Mouse (Mus musculus): Measurements from ENCODE around the gene Tnfrsf25. TPM values are rescaled to one million over a fixed set of nuclear protein-coding genes. Genes with fewer than 3 reads are reported as not detected.

Tnfrsf25 gene
- polyA plus RNA-seq, 1 experiment from 2014 or later = 0.83 TPM

GRCm38 (mm10) chr4:152097911-152098799 is 17.6 kb upstream of the Tnfrsf25 start:
- H3K9me3 ChIP-seq (replicated peaks; ENCODE audit: low read length) = no peaks in the 10 kb centered on the region
- peak overlapping the region; percentile 40; the same call in 1 of the 2 replicates for H3K27ac ChIP-seq
- TF ChIP-seq CTCF (IDR thresholded peaks at IDR 0.05; ENCODE audit: low read depth) = peak; percentile 6; the same call in 1 of the 2 replicates
- DNase-seq (ENCODE audit: low spot score) (no peak), ATAC-seq (replicated peaks; ENCODE audit: low FRiP score, low read depth) (no peak)
- 0 out of 2 replicates have a peak overlapping the region, but pooled peaks have one; percentile 9 for H3K4me3 ChIP-seq (replicated peaks; ENCODE audit: low read depth, low read length)
- peaks cover 15% of the 10 kb centered on the region; the same call in 1 of the 2 replicates for H3K4me1 ChIP-seq (replicated peaks; ENCODE audit: insufficient read depth, low read length)
- no peak overlapping the region for H3K9ac ChIP-seq (ENCODE audit: low read depth, low read length)
- H3K4me2 ChIP-seq (ENCODE audit: low read length) = peak overlapping the region; percentile 30; the same call in 1 of the 2 replicates
- 45% methylated on average over 11 of the region's 11 CpGs for WGBS
- 0 out of 2 replicates have a peak, but pooled peaks cover 7% of the 10 kb centered on the region for H3K36me3 ChIP-seq (ENCODE audit: insufficient read depth, low read length)
- no peaks in the 10 kb centered on the region for H3K27me3 ChIP-seq (ENCODE audit: insufficient read depth, low read length)

- no peaks in the 10 kb centered on the region for H3K27me3 ChIP-seq (ENCODE audit: insufficient read depth, low read length)
- ATAC-seq (replicated peaks; ENCODE audit: low FRiP score, low read depth) (no peak), DNase-seq (ENCODE audit: low spot score) (no peak)
- TF ChIP-seq CTCF (IDR thresholded peaks at IDR 0.05; ENCODE audit: low read depth) = no peak
- H3K4me2 ChIP-seq (ENCODE audit: low read length) = no peak overlapping the region
- H3K9me3 ChIP-seq (replicated peaks; ENCODE audit: low read length) = no peaks in the 10 kb centered on the region
- H3K4me1 ChIP-seq (replicated peaks; ENCODE audit: insufficient read depth, low read length) = peaks cover 15% of the 10 kb centered on the region; the same call in 1 of the 2 replicates
- WGBS = 45% methylated on average over 11 of the region's 11 CpGs
- H3K4me3 ChIP-seq (replicated peaks; ENCODE audit: low read depth, low read length) = no peak overlapping the region
- peaks cover 23% of the 10 kb centered on the region for H3K36me3 ChIP-seq (ENCODE audit: insufficient read depth, low read length)
- no peak overlapping the region for H3K9ac ChIP-seq (ENCODE audit: low read depth, low read length)
- H3K27ac ChIP-seq = peak overlapping the region; percentile 50; the same call in 1 of the 2 replicates
Measured at GRCm38 (mm10) chr4:152100541-152100940, 15.2 kb upstream of the Tnfrsf25 start.

DNA sequence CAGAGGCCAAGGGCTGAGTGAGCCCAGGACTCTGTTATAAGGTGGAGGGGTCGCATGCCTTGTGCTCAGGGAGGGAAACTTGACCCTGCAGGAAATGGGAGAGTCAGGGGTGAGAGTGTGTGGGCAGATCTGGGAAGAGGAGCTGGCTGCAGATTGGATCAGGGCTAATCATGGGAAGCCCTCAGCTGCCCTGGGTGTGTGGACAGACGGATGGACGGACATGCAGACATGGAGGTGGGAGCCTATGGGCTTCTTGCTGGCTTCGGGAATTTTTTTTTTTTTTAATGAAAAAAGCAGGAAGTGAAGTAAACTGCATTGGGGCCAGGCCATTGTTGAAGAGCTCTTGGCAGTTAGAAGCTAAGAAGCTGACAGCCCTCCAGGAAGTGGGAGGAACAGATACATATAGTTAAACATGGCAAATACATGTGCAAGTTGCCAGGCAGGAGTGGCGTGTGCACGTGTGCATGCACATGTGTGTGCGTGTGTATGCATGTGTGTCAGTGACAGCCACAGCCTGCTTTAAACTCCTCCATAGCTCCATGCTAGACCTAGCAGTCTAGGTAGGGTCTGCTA is 14.6 kb upstream of the Tnfrsf25 start:
- Histone ChIP-seq H3K4me2 (ENCODE audit: low read length) (no peak overlapping the region), H3K27me3 (ENCODE audit: insufficient read depth, low read length) (no peaks in the 10 kb centered on the region), H3K4me1 (replicated peaks; ENCODE audit: insufficient read depth, low read length) (peaks cover 15% of the 10 kb centered on the region; the same call in 1 of the 2 replicates), H3K36me3 (ENCODE audit: insufficient read depth, low read length) (peaks cover 24% of the 10 kb centered on the region), H3K9me3 (replicated peaks; ENCODE audit: low read length) (no peaks in the 10 kb centered on the region), H3K4me3 (replicated peaks; ENCODE audit: low read depth, low read length) (no peak overlapping the region), H3K27ac (peak overlapping the region; percentile 50; the same call in 1 of the 2 replicates), H3K9ac (ENCODE audit: low read depth, low read length) (no peak overlapping the region)
- no peak for TF ChIP-seq CTCF (IDR thresholded peaks at IDR 0.05; ENCODE audit: low read depth)
- DNase-seq (ENCODE audit: low spot score) = peak; percentile 63
- 31% methylated on average over 7 of the region's 7 CpGs for WGBS
- ATAC-seq (replicated peaks; ENCODE audit: low FRiP score, low read depth) = no peak

GRCm38 (mm10) chr4:152101921-152102320 is 13.8 kb upstream of the Tnfrsf25 start:
- no peak overlapping the region for H3K27ac ChIP-seq
- H3K9ac ChIP-seq (ENCODE audit: low read depth, low read length) = no peak overlapping the region
- H3K4me2 ChIP-seq (ENCODE audit: low read length) = no peak overlapping the region
- H3K4me3 ChIP-seq (replicated peaks; ENCODE audit: low read depth, low read length) = no peak overlapping the region
- peaks cover 16% of the 10 kb centered on the region; the same call in 1 of the 2 replicates for H3K4me1 ChIP-seq (replicated peaks; ENCODE audit: insufficient read depth, low read length)
- DNase-seq (ENCODE audit: low spot score) (no peak), ATAC-seq (replicated peaks; ENCODE audit: low FRiP score, low read depth) (no peak)
- H3K27me3 ChIP-seq (ENCODE audit: insufficient read depth, low read length) = no peaks in the 10 kb centered on the region
- H3K9me3 ChIP-seq (replicated peaks; ENCODE audit: low read length) = no peaks in the 10 kb centered on the region
- H3K36me3 ChIP-seq (ENCODE audit: insufficient read depth, low read length) = peaks cover 24% of the 10 kb centered on the region
- TF ChIP-seq CTCF (IDR thresholded peaks at IDR 0.05; ENCODE audit: low read depth) = no peak
- WGBS = 92% methylated on average over 16 of the region's 16 CpGs

DNA sequence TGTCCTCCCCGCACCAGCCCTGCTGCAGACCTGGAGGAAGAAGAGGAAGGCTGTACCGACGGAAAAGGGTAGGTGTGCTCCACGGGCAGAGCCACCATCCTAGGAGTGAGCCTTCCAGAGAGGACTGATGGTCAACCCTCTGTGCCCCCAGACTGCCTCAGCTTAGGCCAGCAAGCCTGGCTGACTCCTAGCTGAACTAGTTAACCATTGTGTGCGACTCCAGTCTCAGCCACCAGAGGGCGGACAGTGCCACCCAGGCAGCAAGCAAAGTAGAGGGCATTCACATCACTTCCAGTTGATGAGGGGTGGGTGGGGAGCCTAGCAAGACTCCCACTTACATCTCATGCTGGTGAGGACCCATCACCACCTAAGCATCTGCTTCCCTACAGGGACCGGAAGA is 12.7 kb upstream of the Tnfrsf25 start:
- H3K27me3 ChIP-seq (ENCODE audit: insufficient read depth, low read length) = no peaks in the 10 kb centered on the region
- H3K36me3 ChIP-seq (ENCODE audit: insufficient read depth, low read length) = peaks cover 24% of the 10 kb centered on the region
- H3K9me3 ChIP-seq (replicated peaks; ENCODE audit: low read length) = no peaks in the 10 kb centered on the region
- no peak overlapping the region for H3K4me3 ChIP-seq (replicated peaks; ENCODE audit: low read depth, low read length)
- DNase-seq (ENCODE audit: low spot score) = peak; percentile 65
- TF ChIP-seq CTCF (IDR thresholded peaks at IDR 0.05; ENCODE audit: low read depth) = peak; percentile 88
- no peak for ATAC-seq (replicated peaks; ENCODE audit: low FRiP score, low read depth)
- peaks cover 19% of the 10 kb centered on the region; the same call in 1 of the 2 replicates for H3K4me1 ChIP-seq (replicated peaks; ENCODE audit: insufficient read depth, low read length)
- WGBS = 49% methylated on average over 7 of the region's 7 CpGs
- no peak overlapping the region for H3K4me2 ChIP-seq (ENCODE audit: low read length)
- no peak overlapping the region for H3K27ac ChIP-seq
- H3K9ac ChIP-seq (ENCODE audit: low read depth, low read length) = no peak overlapping the region

GRCm38 (mm10) chr4:152106746-152107145 is 9.0 kb upstream of the Tnfrsf25 start:
- peak; percentile 55 for TF ChIP-seq CTCF (IDR thresholded peaks at IDR 0.05; ENCODE audit: low read depth)
- no peak overlapping the region for H3K9ac ChIP-seq (ENCODE audit: low read depth, low read length)
- no peak overlapping the region for H3K4me2 ChIP-seq (ENCODE audit: low read length)
- H3K27ac ChIP-seq = peak overlapping the region; percentile 93
- ATAC-seq (replicated peaks; ENCODE audit: low FRiP score, low read depth) (0 out of 2 replicates have a peak, but pooled peaks have one; percentile 6), DNase-seq (ENCODE audit: low spot score) (no peak)
- H3K4me3 ChIP-seq (replicated peaks; ENCODE audit: low read depth, low read length) = no peak overlapping the region
- H3K4me1 ChIP-seq (replicated peaks; ENCODE audit: insufficient read depth, low read length) = peaks cover 9% of the 10 kb centered on the region; the same call in 1 of the 2 replicates
- H3K9me3 ChIP-seq (replicated peaks; ENCODE audit: low read length) = no peaks in the 10 kb centered on the region
- H3K27me3 ChIP-seq (ENCODE audit: insufficient read depth, low read length) = no peaks in the 10 kb centered on the region
- WGBS = 61% methylated on average over 9 of the region's 9 CpGs
- peaks cover 30% of the 10 kb centered on the region for H3K36me3 ChIP-seq (ENCODE audit: insufficient read depth, low read length)
